Mouse (Mus musculus) heart, embryonic 14.5 days (tissue): ENCODE measurements around the gene Alkbh2. TPM values are rescaled to one million over a fixed set of nuclear protein-coding genes. Genes with fewer than 3 reads are reported as not detected.

Experiments
- ATAC-seq: fragments of 200-750 bp; cut with Nextera tagmentation; 2 replicates; pipeline ENCODE4 v1.8.0; 2017; ENCODE audit warnings: low read depth, moderate TSS enrichment; ENCODE audit not compliant: insufficient number of reproducible peaks, insufficient read depth, low FRiP score
- H3K27ac ChIP-seq, 2 experiments: fragments of 200-500 bp in 1 of 2; fragments of 300-500 bp in 1 of 2; sonication (generic) in 1 of 2; replicated peaks in 1 of 2; 2 replicates each; pipeline ENCODE4 v1.5.1; 2012 to 2014; ENCODE audit warnings: low read depth in 2 of 2, low read length in 2 of 2, control low read depth in 1 of 2, mild to moderate bottlenecking in 1 of 2, mixed read lengths in 1 of 2; ENCODE audit not compliant: control insufficient read depth in 1 of 2, insufficient read depth in 1 of 2
- H3K27me3 ChIP-seq: fragments of 300-500 bp; sonication (generic); 2 replicates; pipeline ENCODE4 v1.6.1; 2014; ENCODE audit warnings: mild to moderate bottlenecking, low read length, control low read depth; ENCODE audit not compliant: control insufficient read depth, insufficient read depth
- H3K36me3 ChIP-seq: fragments of 300-500 bp; sonication (generic); 2 replicates; pipeline ENCODE4 v1.6.1; 2014; ENCODE audit warnings: mild to moderate bottlenecking, control low read depth, low read length, mixed read lengths; ENCODE audit not compliant: control insufficient read depth, insufficient read depth
- H3K4me1 ChIP-seq, 2 experiments: fragments of 200-500 bp in 1 of 2; fragments of 300-500 bp in 1 of 2; sonication (generic) in 1 of 2; 2 replicates each; pipeline ENCODE4 v1.6.1; 2012 to 2014; ENCODE audit warnings: low read length in 2 of 2, control low read depth in 1 of 2, mixed read lengths in 1 of 2; ENCODE audit not compliant: control insufficient read depth in 2 of 2, insufficient read depth in 2 of 2
- H3K4me2 ChIP-seq: fragments of 300-500 bp; sonication (generic); 2 replicates; pipeline ENCODE4 v1.6.1; 2014; ENCODE audit warnings: mild to moderate bottlenecking, low read length
- H3K4me3 ChIP-seq, 2 experiments: fragments of 200-500 bp in 1 of 2; fragments of 300-500 bp in 1 of 2; sonication (generic) in 1 of 2; 2 replicates each; pipeline ENCODE4 v1.5.1; 2012 to 2014; ENCODE audit warnings: low read length in 2 of 2, mild to moderate bottlenecking in 2 of 2, control low read depth in 1 of 2, low read depth in 1 of 2, moderate library complexity in 1 of 2; ENCODE audit not compliant: control insufficient read depth in 1 of 2, insufficient read depth in 1 of 2
- H3K9ac ChIP-seq: fragments of 300-500 bp; sonication (generic); 2 replicates; pipeline ENCODE4 v1.6.1; 2014; ENCODE audit warnings: mild to moderate bottlenecking, low read length
- H3K9me3 ChIP-seq: fragments of 300-500 bp; sonication (generic); 2 replicates; pipeline ENCODE4 v1.6.1; 2016; ENCODE audit warnings: low read length, control low read depth; ENCODE audit not compliant: control insufficient read depth
- WGBS: fragments of 180-500 bp; shearing (Covaris S2); extraction: QIAGEN DNeasy Blood & Tissue Kit; methylation state at CpG from one replicate; pipeline ENCODE4 v1.1.7; 2014; 5-methylcytosine and 5-hydroxymethylcytosine counted together
- polyA plus RNA-seq: library from polyadenylated mRNA; unstranded; fragments of >200 nt; fragmentation: Nextera tagmentation; extraction: Ambion mirVana; gene quantifications from 2 replicates; pipeline ENCODE4 v1.2.1, GENCODE M21; 2014

Alkbh2 gene
- 9.1 and 9.8 TPM in 2 replicates for polyA plus RNA-seq

- peaks cover 32% of the 10 kb centered on the region for H3K36me3 ChIP-seq
- H3K4me1 ChIP-seq, result peaks cover 7 to 24% of the 10 kb centered on the region in 2 experiments
- WGBS, result under 1% methylated on average over 69 of the region's 69 CpGs
- peak within 1 kb of the TSS; percentile 72 to 77 for H3K4me3 ChIP-seq
- no peaks in the 10 kb centered on the region for H3K9me3 ChIP-seq
- peak; percentile 27 for ATAC-seq
- H3K4me2 ChIP-seq, result peak within 1 kb of the TSS; percentile 99
- H3K27ac ChIP-seq, result peak within 1 kb of the TSS; percentile 92 to 94
- no peaks in the 10 kb centered on the region for H3K27me3 ChIP-seq
- H3K9ac ChIP-seq, result peak within 1 kb of the TSS; percentile 85
Observed at GRCm38 (mm10) chr5:114127374-114128349, at the start of gene Alkbh2. TSS of gene Alkbh2 (minus strand) at chr5:114128218.

- Histone ChIP-seq H3K9me3 (no peaks in the 10 kb centered on the region), H3K9ac (peak overlapping the region; percentile 71), H3K4me1 (peaks cover 16 to 23% of the 10 kb centered on the region in 2 experiments), H3K4me2 (peak overlapping the region; percentile 79), H3K36me3 (no peaks in the 10 kb centered on the region), H3K27me3 (no peaks in the 10 kb centered on the region), H3K4me3 (peak overlapping the region in 1 of 2 experiments; percentile 53; a peak in 3 of 4 replicates), H3K27ac (peak overlapping the region; percentile 63 to 66; a peak in 2 of 4 replicates)
- 63% methylated on average over 8 of the region's 8 CpGs for WGBS
- ATAC-seq, result no peak
Observed at GRCm38 (mm10) chr5:114176548-114177400, 48.8 kb upstream of the Alkbh2 start.

DNA sequence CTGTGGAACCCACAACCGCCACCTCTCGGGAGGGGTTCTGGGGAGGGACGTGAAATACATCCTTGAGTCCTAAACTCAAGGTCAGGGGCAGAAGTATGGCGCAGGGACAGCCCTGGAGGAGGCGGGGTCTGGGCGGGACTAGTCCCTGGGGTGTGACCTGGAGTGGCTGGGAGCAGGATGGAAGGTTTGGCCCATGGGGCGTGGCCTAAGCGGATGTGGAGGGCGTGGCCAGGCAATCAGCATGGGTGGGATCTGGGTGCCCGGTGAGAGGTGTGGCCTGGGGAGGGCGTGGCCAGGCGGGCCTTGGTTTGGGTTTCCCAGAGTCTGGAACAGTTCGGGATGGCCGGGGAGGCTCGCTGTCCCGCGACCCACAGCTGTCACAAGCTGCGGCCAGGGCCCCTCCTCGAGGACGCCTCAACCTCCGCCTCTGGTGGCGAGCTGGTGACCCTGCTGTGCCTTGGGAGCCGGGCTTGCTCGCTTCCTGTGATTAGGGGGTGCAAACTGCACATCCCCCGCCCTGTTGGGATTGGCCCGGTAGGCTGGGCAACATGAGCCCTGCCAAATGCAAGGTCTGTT is 47.7 kb upstream of the Alkbh2 start:
- peak; percentile 96 for ATAC-seq
- Histone ChIP-seq H3K27me3 (no peaks in the 10 kb centered on the region), H3K36me3 (no peaks in the 10 kb centered on the region), H3K4me1 (peaks cover 16 to 23% of the 10 kb centered on the region in 2 experiments), H3K9me3 (no peaks in the 10 kb centered on the region), H3K4me3 (peak overlapping the region; percentile 53 to 75), H3K9ac (peak overlapping the region; percentile 71), H3K4me2 (peak overlapping the region; percentile 79), H3K27ac (peak overlapping the region; percentile 66 to 94)
- under 1% methylated on average over 26 of the region's 26 CpGs for WGBS

GRCm38 (mm10) chr5:114174639-114175038 is 46.6 kb upstream of the Alkbh2 start:
- 14% methylated on average over 16 of the region's 16 CpGs for WGBS
- peak overlapping the region; percentile 66 to 94 for H3K27ac ChIP-seq
- 0 out of 2 replicates have a peak overlapping the region, but pooled peaks have one; percentile 25 for H3K9ac ChIP-seq
- peak overlapping the region; percentile 79 for H3K4me2 ChIP-seq
- H3K27me3 ChIP-seq, result no peaks in the 10 kb centered on the region
- no peaks in the 10 kb centered on the region for H3K36me3 ChIP-seq
- no peak for ATAC-seq
- no peaks in the 10 kb centered on the region for H3K9me3 ChIP-seq
- peaks cover 16 to 23% of the 10 kb centered on the region in 2 experiments for H3K4me1 ChIP-seq
- 0 out of 4 replicates have a peak overlapping the region, but pooled peaks of 1 of the 2 experiments have one; percentile 0 for H3K4me3 ChIP-seq

- H3K27me3 ChIP-seq, result no peaks in the 10 kb centered on the region
- peak overlapping the region; percentile 25; the same call in 1 of the 2 replicates for H3K9ac ChIP-seq
- no peak for ATAC-seq
- peak overlapping the region; percentile 66 to 68 for H3K27ac ChIP-seq
- peak overlapping the region; percentile 0 to 9; a peak in 1 of 4 replicates for H3K4me3 ChIP-seq
- peak overlapping the region; percentile 79 for H3K4me2 ChIP-seq
- H3K4me1 ChIP-seq, result peaks cover 16 to 23% of the 10 kb centered on the region in 2 experiments
- no peaks in the 10 kb centered on the region for H3K36me3 ChIP-seq
- H3K9me3 ChIP-seq, result no peaks in the 10 kb centered on the region
- 14% methylated on average over 14 of the region's 16 CpGs for WGBS
Observed at GRCm38 (mm10) chr5:114173877-114174581, 46.0 kb upstream of the Alkbh2 start.

- H3K36me3 ChIP-seq, result no peaks in the 10 kb centered on the region
- 72% methylated on average over 7 of the region's 7 CpGs for WGBS
- H3K27ac ChIP-seq, result peak overlapping the region; percentile 66 to 68
- H3K4me1 ChIP-seq, result peaks cover 16 to 23% of the 10 kb centered on the region in 2 experiments
- no peak for ATAC-seq
- no peak overlapping the region for H3K4me2 ChIP-seq
- H3K27me3 ChIP-seq, result no peaks in the 10 kb centered on the region
- no peak overlapping the region for H3K9ac ChIP-seq
- H3K4me3 ChIP-seq, result no peak overlapping the region
- H3K9me3 ChIP-seq, result no peaks in the 10 kb centered on the region
Observed at GRCm38 (mm10) chr5:114173458-114173857, 45.4 kb upstream of the Alkbh2 start.
